Mouse (Mus musculus) heart, embryonic 15.5 days (tissue): ENCODE measurements around the gene Cpt1a. TPM values are rescaled to one million over a fixed set of nuclear protein-coding genes. Genes with fewer than 3 reads are reported as not detected.

Experiments
- ATAC-seq: fragments of 200-750 bp; cut with Nextera tagmentation; replicated peaks from 2 replicates; pipeline ENCODE4 v1.8.0; 2017; ENCODE audit warnings: low read depth, moderate TSS enrichment; ENCODE audit not compliant: insufficient number of reproducible peaks, insufficient read depth, low FRiP score
- H3K27ac ChIP-seq: fragments of 300-500 bp; sonication (generic); 2 replicates; pipeline ENCODE4 v1.5.1; 2015; ENCODE audit warnings: mild to moderate bottlenecking, inconsistent platforms
- H3K27me3 ChIP-seq: fragments of 300-500 bp; sonication (generic); 2 replicates; pipeline ENCODE4 v1.6.1; 2015; ENCODE audit warnings: inconsistent platforms
- H3K36me3 ChIP-seq: fragments of 300-500 bp; sonication (generic); 2 replicates; pipeline ENCODE4 v1.6.1; 2015; ENCODE audit warnings: mild to moderate bottlenecking, inconsistent platforms
- H3K4me1 ChIP-seq: fragments of 300-500 bp; sonication (generic); replicated peaks from 2 replicates; pipeline ENCODE4 v1.6.1; 2015; ENCODE audit warnings: inconsistent platforms
- H3K4me2 ChIP-seq: fragments of 300-500 bp; sonication (generic); 2 replicates; pipeline ENCODE4 v1.6.1; 2015; ENCODE audit warnings: inconsistent platforms, mild to moderate bottlenecking, moderate library complexity
- H3K4me3 ChIP-seq: fragments of 300-500 bp; sonication (generic); 2 replicates; pipeline ENCODE4 v1.5.1; 2015; ENCODE audit warnings: mild to moderate bottlenecking, inconsistent platforms
- H3K9ac ChIP-seq: fragments of 300-500 bp; sonication (generic); 2 replicates; pipeline ENCODE4 v1.6.1; 2015; ENCODE audit warnings: mild to moderate bottlenecking, inconsistent platforms
- H3K9me3 ChIP-seq: fragments of 300-500 bp; sonication (generic); replicated peaks from 2 replicates; pipeline ENCODE4 v1.6.1; 2016; ENCODE audit warnings: inconsistent platforms
- WGBS: fragments of 180-500 bp; shearing (Covaris S2); methylation state at CpG from one replicate; pipeline ENCODE4 v1.1.7; 2015; ENCODE audit warnings: mixed read lengths; 5-methylcytosine and 5-hydroxymethylcytosine counted together
- polyA plus RNA-seq: library from polyadenylated mRNA; unstranded; fragments of >200 nt; fragmentation: Nextera tagmentation; extraction: Ambion mirVana; gene quantifications from 2 replicates; pipeline ENCODE4 v1.2.1, GENCODE M21; 2015

Gene Cpt1a
- polyA plus RNA-seq = 25.7 and 36.0 TPM in 2 replicates

DNA sequence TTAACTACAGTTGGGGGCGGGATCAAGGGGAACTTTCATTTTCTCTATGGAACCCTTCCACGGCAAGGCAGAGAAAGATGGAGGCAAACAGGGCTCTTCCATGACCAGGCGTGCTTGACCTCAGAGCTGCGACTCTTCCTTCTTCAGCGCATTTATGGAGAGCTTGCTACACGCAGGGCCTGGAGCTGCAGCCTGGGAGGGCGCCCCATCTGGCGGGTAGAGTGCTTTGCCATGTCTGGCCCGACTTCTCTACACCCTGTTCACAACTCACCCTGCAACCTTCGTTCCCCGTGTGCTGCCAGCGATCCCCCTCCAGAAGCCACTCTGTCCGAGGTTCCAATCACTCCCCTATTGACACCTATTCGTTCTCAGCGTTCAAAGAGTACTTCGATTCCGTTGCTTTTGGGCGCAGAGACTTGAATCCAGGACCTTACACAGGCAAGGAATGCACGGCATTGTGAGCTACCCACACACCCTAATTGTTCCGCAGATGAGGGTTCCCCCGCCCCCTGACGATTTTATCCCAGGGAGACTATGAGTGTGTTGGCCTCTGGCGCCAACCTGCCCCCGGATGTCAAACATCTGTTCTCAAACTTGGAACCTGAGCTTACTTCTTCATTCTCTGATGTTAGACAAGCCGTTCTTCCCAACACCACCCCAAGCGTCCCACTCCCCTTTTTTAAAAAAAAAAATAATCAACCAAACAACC, at the start of gene Cpt1a:
Gene Cpt1a, plus strand, starts transcription at position 74 of the 709 bp plus-strand sequence.
- Histone ChIP-seq H3K36me3 (no peaks in the 10 kb centered on the region), H3K4me2 (peak within 1 kb of the TSS; percentile 98), H3K27ac (peak within 1 kb of the TSS; percentile 98), H3K9ac (peak within 1 kb of the TSS; percentile 79), H3K9me3 (no peaks in the 10 kb centered on the region), H3K4me1 (peaks cover 34% of the 10 kb centered on the region), H3K4me3 (peak within 1 kb of the TSS; percentile 88), H3K27me3 (no peaks in the 10 kb centered on the region)
- 2% methylated on average over 26 of the region's 26 CpGs for WGBS
- no peak for ATAC-seq

- Histone ChIP-seq H3K9me3 (no peaks in the 10 kb centered on the region), H3K4me2 (no peak overlapping the region), H3K9ac (no peak overlapping the region), H3K27me3 (no peaks in the 10 kb centered on the region), H3K36me3 (peaks cover 52% of the 10 kb centered on the region), H3K4me1 (no peaks in the 10 kb centered on the region), H3K27ac (no peak overlapping the region), H3K4me3 (no peak overlapping the region)
- no peak for ATAC-seq
- 88% methylated on average over 9 of the region's 9 CpGs for WGBS
Measured at GRCm38 (mm10) chr19:3273331-3273730, 48.8 kb upstream of the Cpt1a start.

DNA sequence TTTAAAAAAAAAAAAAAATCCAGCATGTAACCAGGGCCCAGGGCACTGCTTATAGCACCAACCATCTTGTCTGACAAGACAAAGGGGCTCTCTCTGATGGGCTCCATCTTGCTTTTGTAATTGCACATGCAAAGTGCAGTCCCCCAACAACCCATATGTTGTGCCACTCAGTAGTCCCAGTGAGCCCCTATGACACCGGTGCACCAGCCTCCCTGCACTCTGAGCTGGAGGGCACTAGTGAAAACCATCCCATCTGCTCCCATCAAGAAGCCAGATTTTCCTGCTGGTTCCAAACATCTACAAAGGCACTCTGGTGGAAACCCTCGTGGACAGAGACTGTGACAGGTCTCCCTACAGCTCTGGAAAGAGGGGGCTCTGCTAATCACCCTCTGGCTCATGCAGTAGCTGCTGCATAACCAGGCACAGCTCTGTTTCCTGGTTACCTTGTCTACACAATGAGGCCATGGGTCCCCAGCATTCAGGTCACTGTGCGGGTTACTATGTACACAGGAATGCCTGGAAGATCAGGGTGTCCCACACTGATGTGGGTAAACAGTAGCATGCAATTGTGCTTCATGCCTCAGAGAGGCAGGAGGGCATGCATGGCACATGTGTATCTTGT, 46.3 kb upstream of the Cpt1a start:
- H3K36me3 ChIP-seq = peaks cover 41% of the 10 kb centered on the region
- H3K27me3 ChIP-seq = no peaks in the 10 kb centered on the region
- no peak overlapping the region for H3K4me3 ChIP-seq
- no peak overlapping the region for H3K9ac ChIP-seq
- no peaks in the 10 kb centered on the region for H3K9me3 ChIP-seq
- no peak overlapping the region for H3K4me2 ChIP-seq
- no peak overlapping the region for H3K27ac ChIP-seq
- WGBS = 89% methylated on average over 3 of the region's 3 CpGs
- H3K4me1 ChIP-seq = no peaks in the 10 kb centered on the region
- no peak for ATAC-seq

- WGBS = 62% methylated on average over 4 of the region's 4 CpGs
- peaks cover 19% of the 10 kb centered on the region for H3K36me3 ChIP-seq
- no peak overlapping the region for H3K27ac ChIP-seq
Measured at GRCm38 (mm10) chr19:3281886-3282285, 40.2 kb upstream of the Cpt1a start.

DNA sequence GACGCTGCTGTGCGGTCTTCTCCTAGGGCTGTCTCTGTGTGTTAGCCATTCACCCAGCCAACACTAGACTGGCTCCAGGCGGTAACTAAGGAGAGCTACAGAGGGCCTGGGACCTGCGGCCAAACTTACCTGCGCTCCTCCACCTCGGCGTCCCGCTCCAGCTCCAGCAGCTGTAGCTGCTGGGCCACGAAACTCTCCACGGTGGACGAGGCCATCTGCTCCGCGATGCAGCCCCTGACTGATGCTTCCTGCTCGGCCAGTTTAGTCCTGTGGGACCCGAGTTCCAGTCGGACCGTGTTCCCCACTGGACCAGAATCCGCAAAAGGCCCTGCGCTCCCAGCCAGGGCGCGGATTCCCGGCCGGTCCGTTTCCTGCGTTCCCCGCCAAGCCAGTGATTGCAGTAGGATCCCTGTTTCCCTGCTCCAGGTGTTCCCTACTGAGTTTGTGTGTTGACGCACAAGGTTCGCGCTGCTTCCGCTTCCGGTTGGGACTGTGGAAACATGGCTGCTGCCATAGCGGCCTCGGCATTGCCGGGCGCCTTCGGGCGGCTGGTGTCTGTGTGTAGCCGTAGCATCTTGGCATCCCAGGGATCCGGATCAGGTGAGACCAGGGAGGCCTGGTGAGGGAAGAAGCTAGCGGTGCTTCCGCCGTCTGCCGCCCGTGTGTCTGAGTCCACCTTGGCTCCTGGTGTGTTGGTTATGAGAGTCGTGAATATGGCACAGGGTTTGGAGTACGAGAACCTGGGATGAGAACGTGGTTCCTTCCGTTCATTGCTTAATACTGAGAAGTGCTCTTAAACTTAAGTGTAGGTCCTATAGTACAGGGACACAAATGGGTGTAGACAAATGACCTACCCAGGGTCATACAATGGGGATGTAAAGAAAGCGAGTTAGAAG, 39.3 kb upstream of the Cpt1a start, which contains the start of the genes Mrpl21 and Ighmbp2:
Gene Mrpl21, plus strand, starts transcription at position 330 of the 896 bp plus-strand sequence.
Gene Ighmbp2, minus strand, starts transcription at position 446 of the 896 bp plus-strand sequence.
- Histone ChIP-seq H3K27me3 (no peaks in the 10 kb centered on the region), H3K4me3 (peak within 1 kb of the TSS; percentile 77), H3K4me1 (peaks cover 10% of the 10 kb centered on the region), H3K9me3 (no peaks in the 10 kb centered on the region), H3K36me3 (peaks cover 28% of the 10 kb centered on the region), H3K9ac (peak within 1 kb of the TSS; percentile 77), H3K4me2 (peak within 1 kb of the TSS; percentile 76), H3K27ac (peak within 1 kb of the TSS; percentile 59)
- WGBS = under 1% methylated on average over 49 of the region's 49 CpGs
- ATAC-seq = peak; percentile 87

More at GRCm38 (mm10) chr19:3281886-3282285, 40.2 kb upstream of the Cpt1a start:
- ATAC-seq = no peak
- H3K9me3 ChIP-seq = no peaks in the 10 kb centered on the region
- H3K4me3 ChIP-seq = peak overlapping the region; percentile 77
- peak overlapping the region; percentile 77; the same call in 1 of the 2 replicates for H3K9ac ChIP-seq
- H3K4me1 ChIP-seq = peaks cover 10% of the 10 kb centered on the region
- peak overlapping the region; percentile 76 for H3K4me2 ChIP-seq
- no peaks in the 10 kb centered on the region for H3K27me3 ChIP-seq

GRCm38 (mm10) chr19:3289006-3289405, 33.1 kb upstream of the Cpt1a start:
- H3K9me3 ChIP-seq = no peaks in the 10 kb centered on the region
- no peak overlapping the region for H3K9ac ChIP-seq
- no peak overlapping the region for H3K27ac ChIP-seq
- no peak overlapping the region for H3K4me2 ChIP-seq
- no peak overlapping the region for H3K4me3 ChIP-seq
- no peaks in the 10 kb centered on the region for H3K4me1 ChIP-seq
- 85% methylated on average over 1 of the region's 1 CpGs for WGBS
- peaks cover 58% of the 10 kb centered on the region for H3K36me3 ChIP-seq
- H3K27me3 ChIP-seq = no peaks in the 10 kb centered on the region
- no peak for ATAC-seq

- WGBS = 86% methylated on average over 2 of the region's 2 CpGs
- Histone ChIP-seq H3K4me1 (no peaks in the 10 kb centered on the region), H3K27ac (no peak overlapping the region), H3K4me2 (no peak overlapping the region), H3K27me3 (no peaks in the 10 kb centered on the region), H3K9ac (no peak overlapping the region), H3K36me3 (peaks cover 47% of the 10 kb centered on the region), H3K4me3 (no peak overlapping the region), H3K9me3 (no peaks in the 10 kb centered on the region)
- 0 out of 2 replicates have a peak, but pooled peaks have one; percentile 43 for ATAC-seq
Measured at GRCm38 (mm10) chr19:3292028-3292427, 30.1 kb upstream of the Cpt1a start.

- 85% methylated on average over 1 of the region's 1 CpGs for WGBS
- H3K4me2 ChIP-seq = no peak overlapping the region
- H3K27ac ChIP-seq = no peak overlapping the region
- no peak for ATAC-seq
- no peak overlapping the region for H3K4me3 ChIP-seq
- no peak overlapping the region for H3K9ac ChIP-seq
- peaks cover 39% of the 10 kb centered on the region for H3K36me3 ChIP-seq
- no peaks in the 10 kb centered on the region for H3K4me1 ChIP-seq
- no peaks in the 10 kb centered on the region for H3K27me3 ChIP-seq
- H3K9me3 ChIP-seq = no peaks in the 10 kb centered on the region
Measured at GRCm38 (mm10) chr19:3292993-3293392, 29.1 kb upstream of the Cpt1a start.

GRCm38 (mm10) chr19:3295245-3295644, 26.9 kb upstream of the Cpt1a start:
- no peak for ATAC-seq
- no peak overlapping the region for H3K4me3 ChIP-seq
- no peaks in the 10 kb centered on the region for H3K27me3 ChIP-seq
- H3K27ac ChIP-seq = no peak overlapping the region
- H3K9me3 ChIP-seq = no peaks in the 10 kb centered on the region
- H3K4me2 ChIP-seq = no peak overlapping the region
- no peaks in the 10 kb centered on the region for H3K4me1 ChIP-seq
- H3K9ac ChIP-seq = no peak overlapping the region
- 82% methylated on average over 6 of the region's 6 CpGs for WGBS
- peaks cover 18% of the 10 kb centered on the region for H3K36me3 ChIP-seq

DNA sequence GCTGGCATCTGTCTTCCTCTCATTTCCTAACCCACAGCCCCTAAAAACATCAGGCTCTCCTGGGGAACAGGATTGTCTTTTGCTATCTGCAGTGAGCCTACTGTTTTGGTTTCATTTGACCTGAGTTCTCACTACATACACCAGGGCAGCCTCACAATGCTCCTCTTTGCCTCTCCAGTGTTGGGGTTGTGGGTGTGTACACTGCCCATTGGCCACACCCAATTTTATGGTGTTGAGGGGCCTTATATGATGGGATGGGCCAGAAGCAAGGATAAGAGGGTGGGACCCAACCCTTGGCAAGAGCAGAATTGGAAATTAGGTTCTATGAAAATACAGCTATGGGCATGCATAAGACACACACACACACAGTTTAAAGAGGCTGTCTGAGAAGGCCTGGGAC, 25.1 kb upstream of the Cpt1a start:
- Histone ChIP-seq H3K4me1 (no peaks in the 10 kb centered on the region), H3K27me3 (no peaks in the 10 kb centered on the region), H3K4me2 (no peak overlapping the region), H3K9me3 (no peaks in the 10 kb centered on the region), H3K27ac (no peak overlapping the region), H3K9ac (no peak overlapping the region), H3K4me3 (no peak overlapping the region), H3K36me3 (0 out of 2 replicates have a peak, but pooled peaks cover 4% of the 10 kb centered on the region)
- ATAC-seq = no peak

DNA sequence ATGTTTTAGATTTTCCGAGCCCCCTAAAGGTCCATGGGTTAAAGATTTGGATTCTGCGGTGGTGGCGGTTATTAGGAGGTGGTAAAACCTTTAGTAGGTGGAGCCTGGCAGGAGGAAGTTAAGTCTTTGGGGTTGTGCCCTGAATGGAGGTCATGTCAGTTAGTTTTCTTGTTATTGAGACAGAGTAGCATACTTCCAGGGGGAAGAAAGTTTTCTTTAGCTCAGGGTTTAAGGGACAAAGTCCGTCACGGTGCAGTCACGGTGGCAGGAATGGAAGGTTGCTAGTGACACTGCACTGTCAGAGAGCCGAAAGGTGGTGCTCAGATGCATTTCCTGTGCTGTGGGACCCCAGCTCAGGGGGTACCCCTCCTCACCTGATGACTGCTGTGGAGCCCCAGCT, 24.4 kb upstream of the Cpt1a start:
- no peak for ATAC-seq
- no peaks in the 10 kb centered on the region for H3K27me3 ChIP-seq
- H3K36me3 ChIP-seq = 0 out of 2 replicates have a peak, but pooled peaks cover 4% of the 10 kb centered on the region
- no peaks in the 10 kb centered on the region for H3K4me1 ChIP-seq
- no peak overlapping the region for H3K9ac ChIP-seq
- H3K4me2 ChIP-seq = no peak overlapping the region
- WGBS = 79% methylated on average over 7 of the region's 7 CpGs
- no peak overlapping the region for H3K27ac ChIP-seq
- H3K4me3 ChIP-seq = no peak overlapping the region
- no peaks in the 10 kb centered on the region for H3K9me3 ChIP-seq
